Mouse (Mus musculus) neural tube, embryonic 14.5 days (tissue): Measurements from ENCODE around the gene Lsm6. TPM values are rescaled to one million over a fixed set of nuclear protein-coding genes. Genes with fewer than 3 reads are reported as not detected.
"Not testable (repeated sequence)": the region's sequence is repeated elsewhere in the genome, so short reads cannot be mapped to it uniquely, and the experiment has no call there.

Experiments
- ATAC-seq: fragments of 200-750 bp; cut with Nextera tagmentation; 2 replicates; pipeline ENCODE4 v1.8.0; 2017; ENCODE audit warnings: low read depth, mild to moderate bottlenecking, moderate TSS enrichment, moderate library complexity
- H3K27ac ChIP-seq: fragments of 300-500 bp; sonication (generic); 2 replicates; pipeline ENCODE4 v1.5.1; 2014; ENCODE audit warnings: low read depth, mild to moderate bottlenecking, control low read depth, low read length, moderate library complexity, mixed read lengths
- H3K27me3 ChIP-seq: fragments of 300-500 bp; sonication (generic); 2 replicates; pipeline ENCODE4 v1.6.1; 2014; ENCODE audit warnings: low read length; ENCODE audit not compliant: control insufficient read depth, insufficient read depth
- H3K36me3 ChIP-seq: fragments of 300-500 bp; sonication (generic); 2 replicates; pipeline ENCODE4 v1.6.1; 2014; ENCODE audit warnings: low read length, mixed read lengths; ENCODE audit not compliant: control insufficient read depth, insufficient read depth
- H3K4me1 ChIP-seq: fragments of 300-500 bp; sonication (generic); 2 replicates; pipeline ENCODE4 v1.6.1; 2014; ENCODE audit warnings: low read length; ENCODE audit not compliant: control insufficient read depth, insufficient read depth
- H3K4me2 ChIP-seq: fragments of 300-500 bp; sonication (generic); 2 replicates; pipeline ENCODE4 v1.6.1; 2014; ENCODE audit warnings: mild to moderate bottlenecking, low read depth, low read length, control low read depth
- H3K4me3 ChIP-seq: fragments of 300-500 bp; sonication (generic); 2 replicates; pipeline ENCODE4 v1.5.1; 2014; ENCODE audit warnings: low read depth, low read length, control low read depth, mixed read lengths
- H3K9ac ChIP-seq: fragments of 300-500 bp; sonication (generic); replicated peaks from 2 replicates; pipeline ENCODE4 v1.6.1; 2014; ENCODE audit warnings: low read depth, mild to moderate bottlenecking, control low read depth, low read length, mixed read lengths
- H3K9me3 ChIP-seq: fragments of 300-500 bp; sonication (generic); 2 replicates; pipeline ENCODE4 v1.6.1; 2016; ENCODE audit warnings: low read length; ENCODE audit not compliant: control insufficient read depth
- whole genome bisulfite sequencing: fragments of 180-500 bp; shearing (Covaris S2); extraction: QIAGEN DNeasy Blood & Tissue Kit; methylation state at CpG from one replicate; pipeline ENCODE4 v1.1.7; 2014; 5-methylcytosine and 5-hydroxymethylcytosine counted together
- polyA plus RNA-seq: library from polyadenylated mRNA; unstranded; fragments of >200 nt; fragmentation: Nextera tagmentation; extraction: Ambion mirVana; gene quantifications from 2 replicates; pipeline ENCODE4 v1.2.1, GENCODE M21; 2014

The Lsm6 gene
- polyA plus RNA-seq, 1 experiment from 2014 or later = 142 TPM

DNA sequence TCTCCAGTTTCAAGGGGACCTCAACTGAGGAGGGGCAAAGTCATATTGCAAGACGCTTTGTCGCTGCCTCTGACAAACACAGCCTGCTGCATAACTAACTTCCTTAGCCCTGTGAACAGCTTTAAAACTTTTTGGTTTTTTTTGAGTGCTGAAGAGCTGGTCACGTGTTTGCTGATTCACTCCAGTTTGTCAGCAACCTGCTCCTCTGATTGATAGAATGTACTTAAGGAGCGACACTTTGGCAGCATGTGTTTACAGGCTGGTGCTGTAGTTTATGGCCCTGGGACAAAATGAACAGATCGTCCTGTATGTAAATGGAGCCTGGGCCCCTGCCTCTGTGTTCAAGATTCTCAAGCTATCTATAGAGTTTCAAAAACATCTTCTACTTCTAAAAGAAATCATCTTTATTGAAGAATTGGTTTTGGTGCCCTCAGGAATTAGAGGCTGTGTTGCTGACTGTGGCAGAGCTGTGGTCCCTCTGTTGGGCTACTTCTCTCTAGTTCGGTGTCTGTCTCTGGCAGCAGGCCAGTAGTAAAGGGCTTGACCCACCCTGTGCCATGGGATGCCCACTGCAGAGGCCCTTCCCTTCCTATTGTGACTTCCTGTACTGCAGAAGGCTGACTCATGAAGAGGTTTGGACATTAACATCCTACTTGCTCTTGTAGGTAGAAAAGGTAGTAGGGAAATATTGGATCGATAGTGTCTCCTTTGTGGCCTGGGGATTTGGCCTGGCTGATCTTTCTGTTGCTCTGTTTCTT is 17.9 kb upstream of the Lsm6 start:
- Histone ChIP-seq H3K27ac (no peak overlapping the region), H3K9ac (no peak overlapping the region), H3K27me3 (no peaks in the 10 kb centered on the region), H3K4me3 (no peak overlapping the region), H3K4me1 (no peaks in the 10 kb centered on the region), H3K4me2 (no peak overlapping the region), H3K9me3 (no peaks in the 10 kb centered on the region), H3K36me3 (no peaks in the 10 kb centered on the region)
- ATAC-seq = no peak
- 63% methylated on average over 7 of the region's 7 CpGs for WGBS

DNA sequence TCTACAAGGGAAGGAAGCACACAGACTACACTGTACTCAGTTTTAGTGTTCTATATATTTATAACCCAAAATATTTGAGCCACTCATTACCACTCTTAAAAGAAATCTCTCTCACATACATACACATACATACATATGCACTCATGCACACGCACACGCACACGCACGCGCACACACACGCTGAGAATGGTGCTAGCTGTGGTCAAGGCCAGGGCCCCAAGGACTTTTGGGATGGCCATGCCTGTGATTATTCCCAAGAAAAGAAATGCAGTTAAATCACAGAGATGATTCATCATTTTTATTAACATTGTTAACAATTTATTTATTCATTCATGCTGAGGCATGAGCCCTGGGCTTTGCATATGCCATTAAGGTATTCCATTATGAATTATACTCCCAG is 15.2 kb upstream of the Lsm6 start:
- 98% methylated on average over 6 of the region's 6 CpGs for WGBS
- no peak overlapping the region for H3K27ac ChIP-seq

DNA sequence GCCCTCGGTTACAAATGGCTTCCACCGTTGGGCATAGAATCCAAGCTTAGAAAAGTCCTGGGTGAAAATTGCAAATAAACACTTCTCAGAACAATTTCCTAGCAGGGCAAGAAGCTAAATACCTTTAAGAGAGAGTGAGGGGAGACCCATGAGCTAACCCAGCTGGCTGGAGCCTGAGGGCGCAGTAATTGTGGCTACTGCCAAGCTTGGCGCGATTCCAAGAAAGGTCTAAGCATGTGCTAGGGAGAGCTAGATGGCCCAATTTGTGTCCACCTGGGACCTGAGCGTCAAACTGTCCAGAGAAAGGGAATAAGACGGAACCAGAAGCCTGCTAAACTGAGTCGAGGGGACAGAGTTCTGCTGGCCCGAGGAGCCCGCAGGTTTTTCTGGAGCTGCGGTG is 7.5 kb upstream of the Lsm6 start:
- H3K4me2 ChIP-seq = no peak overlapping the region
- 71% methylated on average over 11 of the region's 11 CpGs for WGBS
- H3K27ac ChIP-seq = no peak overlapping the region
- no peak overlapping the region for H3K4me3 ChIP-seq
- H3K9me3 ChIP-seq = no peaks in the 10 kb centered on the region
- no peak overlapping the region for H3K9ac ChIP-seq
- no peaks in the 10 kb centered on the region for H3K27me3 ChIP-seq
- no peaks in the 10 kb centered on the region for H3K4me1 ChIP-seq
- no peaks in the 10 kb centered on the region for H3K36me3 ChIP-seq
- ATAC-seq = peak; percentile 41; the same call in 1 of the 2 replicates

More for the DNA sequence above, 15.2 kb upstream of the Lsm6 start:
- no peak overlapping the region for H3K9ac ChIP-seq
- no peaks in the 10 kb centered on the region for H3K27me3 ChIP-seq
- no peaks in the 10 kb centered on the region for H3K9me3 ChIP-seq
- H3K4me1 ChIP-seq = no peaks in the 10 kb centered on the region
- H3K4me3 ChIP-seq = no peak overlapping the region
- no peaks in the 10 kb centered on the region for H3K36me3 ChIP-seq
- ATAC-seq = no peak
- no peak overlapping the region for H3K4me2 ChIP-seq

GRCm38 (mm10) chr8:78824515-78824914 is 3.6 kb upstream of the Lsm6 start:
- Histone ChIP-seq H3K36me3 (no peaks in the 10 kb centered on the region), H3K27me3 (no peaks in the 10 kb centered on the region), H3K4me3 (no peak overlapping the region), H3K9me3 (no peaks in the 10 kb centered on the region), H3K9ac (no peak overlapping the region), H3K27ac (no peak overlapping the region), H3K4me1 (peaks cover 2% of the 10 kb centered on the region; the same call in 1 of the 2 replicates), H3K4me2 (no peak overlapping the region)
- ATAC-seq = no peak
- 91% methylated on average over 4 of the region's 4 CpGs for WGBS

GRCm38 (mm10) chr8:78819973-78820372 is 967 bp downstream of the Lsm6 start:
- H3K4me1 ChIP-seq, H3K9me3 ChIP-seq, H3K27me3 ChIP-seq, H3K27ac ChIP-seq, H3K36me3 ChIP-seq, ATAC-seq, H3K9ac ChIP-seq: not testable (repeated sequence)
- peak overlapping the region; percentile 78 for H3K4me3 ChIP-seq
- WGBS = 31% methylated on average over 3 of the region's 3 CpGs
- H3K4me2 ChIP-seq = peak overlapping the region; percentile 56

GRCm38 (mm10) chr8:78814743-78815142 is 6.2 kb downstream of the Lsm6 start:
- Histone ChIP-seq H3K9me3 (no peaks in the 10 kb centered on the region), H3K27ac (no peak overlapping the region), H3K4me3 (no peak overlapping the region), H3K36me3 (peaks cover 8% of the 10 kb centered on the region), H3K4me2 (no peak overlapping the region), H3K4me1 (peaks cover 2% of the 10 kb centered on the region; the same call in 1 of the 2 replicates), H3K9ac (no peak overlapping the region), H3K27me3 (no peaks in the 10 kb centered on the region)
- no peak for ATAC-seq
- 94% methylated on average over 2 of the region's 2 CpGs for WGBS

GRCm38 (mm10) chr8:78813021-78813420 is 7.9 kb downstream of the Lsm6 start:
- no peaks in the 10 kb centered on the region for H3K9me3 ChIP-seq
- H3K4me2 ChIP-seq = no peak overlapping the region
- peaks cover 14% of the 10 kb centered on the region for H3K36me3 ChIP-seq
- 85% methylated on average over 9 of the region's 9 CpGs for WGBS
- peaks cover 2% of the 10 kb centered on the region; the same call in 1 of the 2 replicates for H3K4me1 ChIP-seq
- no peak overlapping the region for H3K4me3 ChIP-seq
- no peak overlapping the region for H3K9ac ChIP-seq
- H3K27me3 ChIP-seq = no peaks in the 10 kb centered on the region
- ATAC-seq = no peak
- H3K27ac ChIP-seq = no peak overlapping the region

DNA sequence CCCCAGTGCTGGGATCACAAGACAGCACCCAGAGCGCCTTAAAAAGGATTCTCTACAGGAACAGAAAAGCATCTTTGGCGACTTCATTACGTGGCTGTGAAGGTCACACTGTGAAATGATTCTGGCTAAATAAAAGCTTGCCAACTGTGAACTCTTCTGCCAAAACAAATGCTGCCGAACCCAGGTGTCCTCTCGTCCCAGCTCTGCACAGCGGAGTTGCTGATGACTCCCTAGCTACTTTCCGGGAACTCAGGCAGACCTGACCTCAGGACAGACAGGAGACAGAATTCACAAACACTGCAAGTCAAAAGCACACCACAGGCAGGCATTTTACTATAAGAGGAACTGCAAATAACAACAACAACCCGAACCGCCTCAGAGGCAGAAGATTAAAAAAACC is 8.5 kb downstream of the Lsm6 start:
- H3K4me1 ChIP-seq = peaks cover 2% of the 10 kb centered on the region; the same call in 1 of the 2 replicates
- no peak overlapping the region for H3K27ac ChIP-seq
- no peak overlapping the region for H3K4me2 ChIP-seq
- no peak overlapping the region for H3K9ac ChIP-seq
- ATAC-seq = no peak
- WGBS = 89% methylated on average over 9 of the region's 9 CpGs
- no peak overlapping the region for H3K4me3 ChIP-seq
- H3K9me3 ChIP-seq = no peaks in the 10 kb centered on the region
- peaks cover 18% of the 10 kb centered on the region for H3K36me3 ChIP-seq
- no peaks in the 10 kb centered on the region for H3K27me3 ChIP-seq

DNA sequence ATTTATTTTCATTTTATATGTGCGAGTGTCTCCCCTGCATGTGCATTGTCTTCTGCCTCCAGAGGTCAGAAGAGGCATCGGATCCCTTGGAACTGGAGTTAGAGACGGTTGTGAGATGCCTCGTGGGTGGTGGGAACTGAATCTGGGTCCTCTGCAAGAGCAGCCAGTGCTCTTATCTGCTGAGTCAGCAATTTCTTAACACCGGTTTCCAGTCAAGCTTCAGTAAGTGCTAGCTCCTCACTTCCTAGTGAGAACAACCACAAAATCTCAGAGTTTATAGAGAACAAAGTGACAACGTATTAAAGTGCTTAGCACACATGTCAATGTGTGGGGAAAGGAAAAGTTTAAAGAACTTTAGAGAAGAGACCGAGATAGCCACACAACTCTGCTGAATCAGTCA is 9.2 kb downstream of the Lsm6 start:
- no peak for ATAC-seq
- Histone ChIP-seq H3K4me3 (no peak overlapping the region), H3K27ac (no peak overlapping the region), H3K9me3 (no peaks in the 10 kb centered on the region), H3K4me1 (peaks cover 2% of the 10 kb centered on the region; the same call in 1 of the 2 replicates), H3K4me2 (no peak overlapping the region), H3K36me3 (peaks cover 22% of the 10 kb centered on the region), H3K27me3 (no peaks in the 10 kb centered on the region), H3K9ac (no peak overlapping the region)
- WGBS = 93% methylated on average over 7 of the region's 7 CpGs
